Mouse (Mus musculus) liver, embryonic 14.5 days (tissue): ENCODE results near the gene Rac2. TPM values are rescaled to one million over a fixed set of nuclear protein-coding genes. Genes with fewer than 3 reads are reported as not detected.

Experiments
- ATAC-seq: fragments of 200-750 bp; cut with Nextera tagmentation; 2 replicates; pipeline ENCODE4 v1.8.0; 2017; ENCODE audit warnings: moderate number of reproducible peaks, mild to moderate bottlenecking, moderate library complexity; ENCODE audit not compliant: insufficient read depth
- DNase-seq, 3 experiments: peaks; one replicate each; pipeline ENCODE4 v3.0.0-alpha.2; 2012 to 2013; ENCODE audit warnings: low read depth in 3 of 3, low spot score in 3 of 3
- H3K27ac ChIP-seq: fragments of 300-500 bp; sonication (generic); 2 replicates; pipeline ENCODE4 v1.5.1; 2014; ENCODE audit warnings: moderate library complexity, mild to moderate bottlenecking, control low read depth, inconsistent platforms
- H3K27me3 ChIP-seq: fragments of 300-500 bp; sonication (generic); 2 replicates; pipeline ENCODE4 v1.6.1; 2014; ENCODE audit warnings: mild to moderate bottlenecking, low read length, moderate library complexity; ENCODE audit not compliant: control insufficient read depth, insufficient read depth
- H3K36me3 ChIP-seq: fragments of 300-500 bp; sonication (generic); replicated peaks from 2 replicates; pipeline ENCODE4 v1.6.1; 2014; ENCODE audit warnings: low read depth; ENCODE audit not compliant: control insufficient read depth, insufficient read depth
- H3K4me1 ChIP-seq, 2 experiments: fragments of 200-500 bp in 1 of 2; fragments of 300-500 bp in 1 of 2; sonication (generic) in 1 of 2; replicated peaks; 2 replicates each; pipeline ENCODE4 v1.6.1; 2012 to 2014; ENCODE audit warnings: antibody characterized with exemption in 1 of 2, inconsistent platforms in 1 of 2, low read length in 1 of 2; ENCODE audit not compliant: control insufficient read depth in 2 of 2, insufficient read depth in 2 of 2
- H3K4me2 ChIP-seq: fragments of 300-500 bp; sonication (generic); 2 replicates; pipeline ENCODE4 v1.6.1; 2014; ENCODE audit warnings: low read depth, mild to moderate bottlenecking, control low read depth, moderate library complexity
- H3K4me3 ChIP-seq, 2 experiments: fragments of 200-500 bp in 1 of 2; fragments of 300-500 bp in 1 of 2; sonication (generic) in 1 of 2; 2 replicates each; pipeline ENCODE4 v1.5.1; 2012 to 2014; ENCODE audit warnings: low read depth in 2 of 2, low read length in 2 of 2, mild to moderate bottlenecking in 2 of 2, control low read depth in 1 of 2, inconsistent platforms in 1 of 2, moderate library complexity in 1 of 2; ENCODE audit not compliant: insufficient read depth in 1 of 2
- H3K9ac ChIP-seq: fragments of 300-500 bp; sonication (generic); replicated peaks from 2 replicates; pipeline ENCODE4 v1.6.1; 2014; ENCODE audit warnings: mild to moderate bottlenecking, control low read depth, moderate library complexity
- H3K9me3 ChIP-seq: fragments of 300-500 bp; sonication (generic); 2 replicates; pipeline ENCODE4 v1.6.1; 2016; ENCODE audit warnings: low read length, mixed read lengths; ENCODE audit not compliant: control insufficient read depth
- CTCF ChIP-seq: IDR thresholded peaks from 2 replicates; pipeline ENCODE4 v1.5.1; 2016; ENCODE audit warnings: antibody characterized with exemption, low read depth, control low read depth
- EP300 ChIP-seq: IDR thresholded peaks from 2 replicates; pipeline ENCODE4 v1.6.1; 2016; ENCODE audit warnings: antibody characterized with exemption, low read depth
- WGBS: fragments of 180-500 bp; shearing (Covaris S2); extraction: QIAGEN DNeasy Blood & Tissue Kit; methylation state at CpG from one replicate; pipeline ENCODE4 v1.1.7; 2014; ENCODE audit not compliant: insufficient replicate concordance; 5-methylcytosine and 5-hydroxymethylcytosine counted together
- polyA plus RNA-seq, 2 experiments: library from polyadenylated mRNA; depleted of rRNA in 1 of 2; stranded (reverse) in 1 of 2; unstranded in 1 of 2; fragments of >200 nt; fragmentation: Nextera tagmentation in 1 of 2; extraction: Ambion mirVana in 1 of 2; gene quantifications; 2 replicates each; pipeline versions ENCODE4 v1.2.1 to v1.2.3; 2012 to 2014

Rac2 gene
- polyA plus RNA-seq, 2 experiments = 57.5 to 117 TPM

GRCm38 (mm10) chr15:78544041-78544440, 28.5 kb downstream of the Rac2 start:
- 63% methylated on average over 15 of the region's 15 CpGs for WGBS
- no peak for TF ChIP-seq EP300
- TF ChIP-seq CTCF = no peak
- Histone ChIP-seq H3K27me3 (no peaks in the 10 kb centered on the region; the same call in 1 of the 2 replicates), H3K4me3 (no peak overlapping the region), H3K4me2 (no peak overlapping the region), H3K9ac (no peak overlapping the region), H3K9me3 (no peaks in the 10 kb centered on the region), H3K36me3 (no peaks in the 10 kb centered on the region), H3K27ac (no peak overlapping the region), H3K4me1 (peaks cover 3 to 15% of the 10 kb centered on the region in 2 experiments)
- ATAC-seq (no peak), DNase-seq (no peak)

GRCm38 (mm10) chr15:78542767-78543303, 29.7 kb downstream of the Rac2 start:
- 58% methylated on average over 7 of the region's 7 CpGs for WGBS

GRCm38 (mm10) chr15:78542098-78542766, 30.4 kb downstream of the Rac2 start:
- Histone ChIP-seq H3K9me3 (no peaks in the 10 kb centered on the region), H3K36me3 (no peaks in the 10 kb centered on the region), H3K4me3 (no peak overlapping the region), H3K4me1 (no peaks in the 10 kb centered on the region), H3K4me2 (no peak overlapping the region), H3K9ac (no peak overlapping the region), H3K27me3 (no peaks in the 10 kb centered on the region; the same call in 1 of the 2 replicates), H3K27ac (no peak overlapping the region)
- TF ChIP-seq CTCF (no peak), EP300 (no peak)
- ATAC-seq (no peak), DNase-seq (no peak)
- 59% methylated on average over 3 of the region's 3 CpGs for WGBS

More at GRCm38 (mm10) chr15:78542767-78543303, 29.7 kb downstream of the Rac2 start:
- H3K36me3 ChIP-seq = no peaks in the 10 kb centered on the region
- ATAC-seq = no peak
- H3K4me1 ChIP-seq = peaks cover 0 to 3% of the 10 kb centered on the region in 2 experiments; a peak in 1 of 4 replicates
- no peak overlapping the region for H3K4me3 ChIP-seq
- H3K9me3 ChIP-seq = no peaks in the 10 kb centered on the region
- DNase-seq = no peak
- TF ChIP-seq EP300 = no peak
- no peak for TF ChIP-seq CTCF
- no peak overlapping the region for H3K9ac ChIP-seq
- H3K27ac ChIP-seq = no peak overlapping the region
- H3K4me2 ChIP-seq = no peak overlapping the region
- H3K27me3 ChIP-seq = no peaks in the 10 kb centered on the region; the same call in 1 of the 2 replicates

- H3K36me3 ChIP-seq = no peaks in the 10 kb centered on the region
- no peak for TF ChIP-seq CTCF
- no peak for TF ChIP-seq EP300
- H3K9me3 ChIP-seq = no peaks in the 10 kb centered on the region
- H3K27me3 ChIP-seq = no peaks in the 10 kb centered on the region; the same call in 1 of the 2 replicates
- ATAC-seq (no peak), DNase-seq (no peak)
- H3K4me2 ChIP-seq = no peak overlapping the region
- H3K27ac ChIP-seq = no peak overlapping the region
- H3K4me1 ChIP-seq = no peaks in the 10 kb centered on the region
- no peak overlapping the region for H3K9ac ChIP-seq
- no peak overlapping the region for H3K4me3 ChIP-seq
- 52% methylated on average over 3 of the region's 3 CpGs for WGBS
Observed at GRCm38 (mm10) chr15:78541606-78542005, 31.0 kb downstream of the Rac2 start.

GRCm38 (mm10) chr15:78541036-78541435, 31.5 kb downstream of the Rac2 start:
- Histone ChIP-seq H3K27me3 (no peaks in the 10 kb centered on the region; the same call in 1 of the 2 replicates), H3K4me2 (no peak overlapping the region), H3K4me1 (peaks cover 0 to 2% of the 10 kb centered on the region in 2 experiments; a peak in 1 of 4 replicates), H3K9me3 (no peaks in the 10 kb centered on the region), H3K4me3 (no peak overlapping the region), H3K9ac (no peak overlapping the region), H3K27ac (no peak overlapping the region), H3K36me3 (no peaks in the 10 kb centered on the region)
- TF ChIP-seq CTCF = no peak
- no peak for TF ChIP-seq EP300
- ATAC-seq = no peak
- DNase-seq = no peak
- 41% methylated on average over 3 of the region's 3 CpGs for WGBS
